Mouse (Mus musculus): ENCODE results near the gene Pp2d1. TPM values are rescaled to one million over a fixed set of nuclear protein-coding genes. Genes with fewer than 3 reads are reported as not detected.
A peak's percentile ranks its signal among the peaks of the same experiment; 100 is the strongest.

Pp2d1 gene
- polyA plus RNA-seq, 1 experiment: not detected

- 0 out of 2 replicates have a peak overlapping the region, but pooled peaks have one; percentile 10 for H3K4me3 ChIP-seq (ENCODE audit: low read depth, low read length)
- H3K4me1 ChIP-seq (ENCODE audit: control insufficient read depth, insufficient read depth, insufficient read length, low read length): peaks cover 16% of the 10 kb centered on the region
- H3K27ac ChIP-seq (ENCODE audit: insufficient read depth, low read depth, low read length): peak overlapping the region; percentile 90
- WGBS: 8% methylated on average over 10 of the region's 10 CpGs
- H3K27me3 ChIP-seq (ENCODE audit: control insufficient read depth, insufficient read depth, low read length): no peaks in the 10 kb centered on the region
- no peaks in the 10 kb centered on the region for H3K36me3 ChIP-seq (ENCODE audit: control insufficient read depth, insufficient read depth, low read length)
- no peak for TF ChIP-seq CTCF (IDR thresholded peaks at IDR 0.05; ENCODE audit: extremely low read depth, insufficient read length, insufficient replicate concordance, low read depth, low read length)
- no peak for TF ChIP-seq POLR2A (IDR thresholded peaks at IDR 0.05; ENCODE audit: low read depth, low read length)
Observed at GRCm38 (mm10) chr17:53570361-53570875, 31.2 kb upstream of the Pp2d1 start.

GRCm38 (mm10) chr17:53569829-53570228, 30.6 kb upstream of the Pp2d1 start:
- Histone ChIP-seq H3K27me3 (ENCODE audit: control insufficient read depth, insufficient read depth, low read length) (no peaks in the 10 kb centered on the region), H3K4me3 (ENCODE audit: low read depth, low read length) (no peak overlapping the region), H3K4me1 (ENCODE audit: control insufficient read depth, insufficient read depth, insufficient read length, low read length) (peaks cover 16% of the 10 kb centered on the region), H3K36me3 (ENCODE audit: control insufficient read depth, insufficient read depth, low read length) (no peaks in the 10 kb centered on the region), H3K27ac (ENCODE audit: insufficient read depth, low read depth, low read length) (peak overlapping the region; percentile 90)
- TF ChIP-seq POLR2A (IDR thresholded peaks at IDR 0.05; ENCODE audit: low read depth, low read length) (no peak), CTCF (IDR thresholded peaks at IDR 0.05; ENCODE audit: extremely low read depth, insufficient read length, insufficient replicate concordance, low read depth, low read length) (no peak)
- WGBS: 2% methylated on average over 6 of the region's 6 CpGs

GRCm38 (mm10) chr17:53568734-53569386, 29.6 kb upstream of the Pp2d1 start:
- H3K27me3 ChIP-seq (ENCODE audit: control insufficient read depth, insufficient read depth, low read length): no peaks in the 10 kb centered on the region
- H3K4me1 ChIP-seq (ENCODE audit: control insufficient read depth, insufficient read depth, insufficient read length, low read length): peaks cover 16% of the 10 kb centered on the region
- H3K27ac ChIP-seq (ENCODE audit: insufficient read depth, low read depth, low read length): peak overlapping the region; percentile 50; the same call in 1 of the 2 replicates
- H3K4me3 ChIP-seq (ENCODE audit: low read depth, low read length): peak overlapping the region; percentile 99
- no peaks in the 10 kb centered on the region for H3K36me3 ChIP-seq (ENCODE audit: control insufficient read depth, insufficient read depth, low read length)
- TF ChIP-seq POLR2A (IDR thresholded peaks at IDR 0.05; ENCODE audit: low read depth, low read length) (no peak), CTCF (IDR thresholded peaks at IDR 0.05; ENCODE audit: extremely low read depth, insufficient read length, insufficient replicate concordance, low read depth, low read length) (no peak)
- 52% methylated on average over 8 of the region's 8 CpGs for WGBS

GRCm38 (mm10) chr17:53568118-53568517, 28.9 kb upstream of the Pp2d1 start:
- Histone ChIP-seq H3K27me3 (ENCODE audit: control insufficient read depth, insufficient read depth, low read length) (no peaks in the 10 kb centered on the region), H3K4me1 (ENCODE audit: control insufficient read depth, insufficient read depth, insufficient read length, low read length) (peaks cover 13% of the 10 kb centered on the region), H3K36me3 (ENCODE audit: control insufficient read depth, insufficient read depth, low read length) (no peaks in the 10 kb centered on the region), H3K4me3 (ENCODE audit: low read depth, low read length) (peak overlapping the region; percentile 99), H3K27ac (ENCODE audit: insufficient read depth, low read depth, low read length) (peak overlapping the region; percentile 89)
- 0% methylated on average over 15 of the region's 15 CpGs for WGBS
- peak; percentile 61; the same call in 1 of the 2 replicates for TF ChIP-seq POLR2A (IDR thresholded peaks at IDR 0.05; ENCODE audit: low read depth, low read length)
- TF ChIP-seq CTCF (IDR thresholded peaks at IDR 0.05; ENCODE audit: extremely low read depth, insufficient read length, insufficient replicate concordance, low read depth, low read length): no peak

GRCm38 (mm10) chr17:53567346-53568101, 28.3 kb upstream of the Pp2d1 start:
- Histone ChIP-seq H3K4me3 (ENCODE audit: low read depth, low read length) (peak overlapping the region; percentile 99), H3K27ac (ENCODE audit: insufficient read depth, low read depth, low read length) (peak overlapping the region; percentile 89)
- TF ChIP-seq POLR2A (IDR thresholded peaks at IDR 0.05; ENCODE audit: low read depth, low read length): no peak
- no peak for TF ChIP-seq CTCF (IDR thresholded peaks at IDR 0.05; ENCODE audit: extremely low read depth, insufficient read length, insufficient replicate concordance, low read depth, low read length)

GRCm38 (mm10) chr17:53566919-53567345, 27.7 kb upstream of the Pp2d1 start:
- TF ChIP-seq CTCF (IDR thresholded peaks at IDR 0.05; ENCODE audit: extremely low read depth, insufficient read length, insufficient replicate concordance, low read depth, low read length) (peak; percentile 24; the same call in 1 of the 2 replicates), POLR2A (IDR thresholded peaks at IDR 0.05; ENCODE audit: low read depth, low read length) (peak; percentile 56)
- WGBS: 1% methylated on average over 33 of the region's 51 CpGs
- Histone ChIP-seq H3K4me3 (ENCODE audit: low read depth, low read length) (peak overlapping the region; percentile 99), H3K4me1 (ENCODE audit: control insufficient read depth, insufficient read depth, insufficient read length, low read length) (peaks cover 12% of the 10 kb centered on the region), H3K27me3 (ENCODE audit: control insufficient read depth, insufficient read depth, low read length) (no peaks in the 10 kb centered on the region), H3K36me3 (ENCODE audit: control insufficient read depth, insufficient read depth, low read length) (no peaks in the 10 kb centered on the region), H3K27ac (ENCODE audit: insufficient read depth, low read depth, low read length) (peak overlapping the region; percentile 89)

More at GRCm38 (mm10) chr17:53567346-53568101, 28.3 kb upstream of the Pp2d1 start:
- Histone ChIP-seq H3K36me3 (ENCODE audit: control insufficient read depth, insufficient read depth, low read length) (no peaks in the 10 kb centered on the region), H3K4me1 (ENCODE audit: control insufficient read depth, insufficient read depth, insufficient read length, low read length) (peaks cover 12% of the 10 kb centered on the region), H3K27me3 (ENCODE audit: control insufficient read depth, insufficient read depth, low read length) (no peaks in the 10 kb centered on the region)
- under 1% methylated on average over 61 of the region's 67 CpGs for WGBS

Data from small intestine, adult 2 months (tissue).